Mouse (Mus musculus) left cerebral cortex, postnatal 36 days (tissue): ENCODE data around the gene Kcnt1. TPM values are rescaled to one million over a fixed set of nuclear protein-coding genes. Genes with fewer than 3 reads are reported as not detected.
A peak's percentile ranks its signal among the peaks of the same experiment; 100 is the strongest.
"Not testable (repeated sequence)": the region's sequence is repeated elsewhere in the genome, so short reads cannot be mapped to it uniquely, and the experiment has no call there.

Source experiments
- DNase-seq, 2 experiments: peaks; one replicate each; pipeline ENCODE4 v3.0.0; 2021 to 2022; ENCODE audit warnings: low spot score in 2 of 2, mixed read lengths in 1 of 2
- intact Hi-C: fragments of 180-260 bp; cut with DNase I; formaldehyde crosslinking; loops from one replicate; pipeline ENCODE4 v1.15.1; 2025
- total RNA-seq, 2 experiments: library from RNA; stranded (reverse); gene quantifications; 2 replicates each; pipeline ENCODE4 v1.2.3; 2021

Kcnt1 gene
- total RNA-seq = 100 to 1,000 TPM; 100 to 155 TPM

DNA sequence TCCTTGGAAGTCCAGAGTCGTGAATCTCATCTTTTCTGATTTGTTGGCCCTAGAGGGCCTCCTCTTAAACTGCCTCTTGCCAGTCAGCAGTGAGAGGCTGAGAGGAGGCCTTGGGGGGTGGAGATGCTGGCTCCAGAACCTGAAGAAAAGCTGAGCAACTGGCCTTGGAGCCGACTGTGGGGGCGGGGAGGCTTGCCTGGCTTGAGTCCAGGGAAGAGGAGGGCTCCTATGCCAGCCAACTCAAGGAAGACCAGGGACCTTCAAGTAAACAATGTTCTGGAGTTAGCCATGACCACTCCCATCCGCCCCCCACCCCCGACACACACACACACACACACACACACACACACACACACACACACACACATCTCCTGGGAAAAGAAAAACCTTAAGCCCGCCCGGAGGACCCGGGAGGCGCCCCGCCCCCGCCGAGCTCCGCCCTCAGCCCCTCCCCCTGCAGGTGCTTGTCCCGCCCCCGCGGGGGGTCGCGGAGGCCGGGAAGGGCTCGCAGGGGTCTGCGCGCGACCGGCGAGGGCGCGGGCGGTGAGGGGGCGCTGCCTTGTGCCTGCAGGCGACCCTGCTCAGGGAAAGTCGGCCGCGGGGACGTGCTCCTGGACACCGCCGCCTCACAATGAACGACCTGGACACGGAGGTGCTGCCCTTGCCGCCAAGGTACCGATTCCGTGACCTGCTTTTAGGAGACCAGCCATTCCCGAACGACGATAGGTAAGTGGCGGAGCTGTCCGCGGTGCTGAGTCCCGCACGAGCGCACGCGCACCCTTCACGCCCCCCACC is at the start of gene Kcnt1:
TSS of gene Kcnt1 (plus strand) at position 398 of the 795 bp plus-strand sequence.
- peak in 1 of 2 experiments; percentile 49 for DNase-seq
- intact Hi-C loops = loop anchor here (2.0 kb wide), 2 partner anchors 27 to 119 kb away; partner anchors contain the start of gene Camsap1

DNA sequence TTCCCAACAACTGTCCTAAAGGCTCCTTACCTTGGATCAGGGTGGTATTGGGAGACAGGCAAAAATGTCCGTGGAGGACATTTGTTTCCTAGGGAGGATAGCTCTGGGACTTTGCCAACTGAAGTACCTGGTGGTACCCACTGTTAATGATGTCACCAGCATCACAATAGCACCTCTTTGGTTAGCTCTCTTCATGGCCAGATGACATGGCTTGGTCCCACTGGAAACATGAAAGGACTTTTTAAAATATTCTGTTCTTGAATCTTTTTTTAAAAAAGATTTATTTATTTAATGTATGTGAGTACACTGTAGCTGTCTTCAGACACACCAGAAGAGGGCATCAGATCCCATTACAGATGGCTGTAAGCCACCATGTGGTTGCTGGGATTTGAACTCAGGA is 47.8 kb upstream of the Kcnt1 start, which contains the start of gene Glt6d1:
TSS of gene Glt6d1 (minus strand) at position 101 of the 400 bp plus-strand sequence.
- DNase-seq, intact Hi-C loops: not testable (repeated sequence)

DNA sequence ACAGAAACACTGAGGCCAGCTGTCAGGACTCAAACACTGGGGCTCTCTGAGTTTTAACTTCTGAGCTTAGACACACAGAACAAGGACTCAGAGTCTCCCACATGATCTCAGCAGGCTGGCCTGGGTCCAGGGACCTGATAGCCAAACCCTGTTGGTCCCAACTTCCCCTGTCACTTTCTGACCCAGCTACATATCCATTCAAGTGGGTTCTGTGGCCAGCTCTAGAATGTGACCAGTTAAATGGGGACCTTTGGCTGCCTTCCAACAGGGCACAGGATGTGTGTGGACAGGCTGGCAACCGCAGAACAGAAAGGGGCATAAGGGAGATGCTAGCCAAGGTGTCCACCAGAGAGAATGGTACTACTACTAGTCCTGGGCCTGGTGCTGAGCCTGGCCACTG is 40.7 kb upstream of the Kcnt1 start, which contains the start of gene Lcn9:
TSS of gene Lcn9 (plus strand) at position 348 of the 400 bp plus-strand sequence.
- DNase-seq = no peak
- intact Hi-C loops = no loop called here

DNA sequence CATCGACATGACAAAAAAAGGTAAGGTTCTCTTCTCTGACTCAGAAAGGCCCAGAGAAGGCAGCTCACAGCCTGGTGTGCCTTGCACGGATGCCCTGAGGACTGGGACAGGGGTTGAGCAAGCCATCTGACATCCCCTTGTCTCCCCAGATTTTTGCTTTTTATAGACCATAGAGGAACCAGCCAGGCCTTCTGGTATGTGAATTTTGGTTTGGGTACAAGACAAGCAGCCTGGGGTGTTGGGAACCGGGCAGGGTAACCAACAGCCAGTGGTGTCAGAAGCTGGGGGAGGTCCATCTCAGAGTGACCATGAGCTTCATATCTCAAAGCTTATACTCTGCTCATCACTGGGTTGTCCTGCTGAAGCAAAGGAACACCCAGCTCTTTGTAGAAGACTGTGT is 38.8 kb upstream of the Kcnt1 start:
- intact Hi-C loops = no loop called here
- no peak for DNase-seq

DNA sequence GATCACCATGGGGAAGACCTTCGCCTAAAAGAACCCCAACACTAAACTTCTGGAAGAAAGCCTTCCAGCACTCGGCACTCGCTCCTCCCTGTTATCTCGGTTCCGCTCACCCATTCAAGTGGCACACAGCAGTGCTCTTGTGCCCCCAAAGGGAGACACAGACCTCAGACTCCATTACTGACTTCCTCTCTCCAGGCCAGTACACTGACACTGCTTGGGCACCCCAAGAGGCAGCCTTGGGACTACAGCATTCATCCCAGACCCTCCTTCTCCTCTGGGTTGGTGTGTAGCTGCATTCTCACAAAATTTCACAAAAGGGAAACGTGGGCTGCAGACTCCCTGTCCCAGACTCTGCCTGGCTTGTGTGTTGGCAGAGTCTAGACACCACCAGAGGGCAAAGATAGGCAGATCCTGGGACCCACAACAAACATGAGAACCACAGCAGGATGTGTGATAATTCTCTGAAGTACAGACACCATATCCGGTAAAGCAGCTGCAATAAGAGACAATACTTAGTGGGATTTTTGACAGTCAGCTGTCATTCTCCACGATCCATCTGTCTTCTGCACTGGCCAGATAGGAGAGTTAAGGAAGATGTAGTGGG is 35.1 kb upstream of the Kcnt1 start:
- DNase-seq = no peak
- intact Hi-C loops = no loop called here

DNA sequence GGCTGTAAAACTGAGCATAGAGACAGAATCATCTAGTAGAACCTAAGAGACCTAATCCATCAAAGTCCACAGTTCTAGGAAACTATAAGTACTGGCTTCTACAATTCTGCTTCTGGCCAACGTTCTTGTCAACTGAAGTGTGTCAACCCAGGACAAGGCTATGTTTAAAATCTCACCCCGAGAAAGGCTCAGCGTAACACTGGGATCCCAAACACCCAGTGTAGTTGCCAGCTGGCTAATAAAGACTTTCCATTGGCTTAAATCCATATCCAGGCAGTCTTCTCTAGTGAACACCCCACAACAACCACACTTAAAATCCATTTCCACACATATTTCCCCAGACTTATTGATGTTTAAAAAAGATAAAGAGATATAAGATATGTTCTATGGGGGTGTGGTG is 32.7 kb upstream of the Kcnt1 start:
- no peak for DNase-seq
- intact Hi-C loops = loop anchor here (10.0 kb wide), 2 partner anchors 174 to 314 kb away; no protein-coding TSS in a partner anchor

DNA sequence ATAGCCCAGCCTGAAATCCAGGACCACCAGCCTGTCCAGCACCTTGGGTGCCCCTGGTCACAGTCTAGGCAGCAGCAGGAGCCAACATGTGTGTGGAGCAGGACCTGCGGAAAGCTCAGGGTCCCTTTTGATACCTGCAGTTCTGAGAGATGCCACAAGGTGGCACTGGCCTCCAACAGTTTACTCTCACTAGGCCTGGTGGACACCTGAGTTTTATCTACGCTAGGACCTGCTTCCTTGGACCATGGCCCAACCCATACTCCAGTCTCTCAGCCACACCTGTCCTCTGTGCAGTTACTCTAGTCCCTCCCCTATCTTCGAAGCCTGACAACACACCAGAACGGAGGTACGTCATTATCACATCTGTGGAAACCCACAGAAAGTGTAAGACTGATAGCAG is 27.2 kb upstream of the Kcnt1 start:
- intact Hi-C loops = loop anchor here (2.0 to 10.0 kb wide), 4 partner anchors 29 to 309 kb away; no protein-coding TSS in a partner anchor
- peak; percentile 72 to 78 for DNase-seq

DNA sequence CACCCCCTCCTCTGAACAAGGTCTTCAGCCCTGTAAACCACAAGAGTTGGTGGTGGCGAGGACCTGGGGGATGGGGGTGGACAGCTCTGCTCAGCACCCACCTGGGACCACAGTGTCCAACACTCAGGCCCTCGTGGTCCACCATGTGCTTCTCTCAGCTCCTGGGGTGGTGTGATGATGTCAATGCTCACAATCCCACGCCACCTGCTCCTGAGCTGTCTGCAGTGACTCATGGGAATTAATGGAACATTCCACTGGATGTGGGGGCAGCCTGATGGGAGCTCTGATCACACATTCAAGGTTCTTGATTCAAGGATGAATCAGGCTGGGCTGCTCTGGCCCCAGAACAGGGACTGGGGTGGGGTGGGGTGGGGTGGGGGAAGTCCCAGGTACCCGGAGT is 21.4 kb upstream of the Kcnt1 start:
- intact Hi-C loops = loop anchor here (5.0 kb wide), 1 partner anchor 135 kb away; the partner anchor contains the start of gene Bmyc
- DNase-seq = peak; percentile 19 to 23

DNA sequence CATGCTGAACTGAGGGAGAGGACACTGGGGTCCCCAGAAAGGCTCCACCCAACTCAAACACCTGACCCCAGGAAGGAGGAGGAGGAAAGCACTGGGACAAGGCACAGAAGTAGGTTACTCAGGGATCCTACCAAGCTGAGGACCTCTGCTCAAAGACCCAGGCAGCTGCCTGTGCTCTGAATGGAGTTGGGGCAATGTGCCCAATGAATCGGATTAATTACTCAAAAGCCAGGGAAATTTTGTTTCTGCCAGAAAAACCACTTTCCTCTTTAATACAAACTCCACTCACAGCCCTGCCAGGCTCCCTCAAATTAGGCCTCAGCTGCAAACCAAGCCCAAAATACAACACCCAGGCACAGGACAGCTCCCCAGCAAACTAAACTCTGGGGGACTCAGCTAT is 20.8 kb upstream of the Kcnt1 start:
- intact Hi-C loops = loop anchor here (5.0 kb wide), 1 partner anchor 135 kb away; the partner anchor contains the start of gene Bmyc
- DNase-seq = peak; percentile 14 to 18

DNA sequence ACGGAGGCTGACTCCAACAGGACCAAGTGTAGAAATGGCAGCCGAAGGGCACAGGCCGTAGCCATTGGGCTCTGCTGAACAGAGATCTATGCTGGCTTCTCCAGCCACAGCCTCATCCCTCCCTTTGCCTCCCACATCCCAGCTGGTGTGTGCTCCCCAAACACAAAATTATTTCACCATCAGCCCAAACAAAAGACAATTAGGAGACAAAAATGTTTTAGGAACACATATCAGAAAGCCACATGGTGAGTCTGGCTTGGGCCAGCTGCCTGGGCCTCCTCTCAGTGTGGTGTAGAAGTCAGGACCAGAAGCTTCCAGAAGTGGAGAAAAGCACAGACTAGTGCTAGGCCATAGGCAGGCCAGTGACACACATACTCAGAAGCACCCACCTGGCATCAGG is 19.4 kb upstream of the Kcnt1 start:
- no peak for DNase-seq
- intact Hi-C loops = loop anchor here (5.0 kb wide), 1 partner anchor 137 kb away; the partner anchor contains the start of gene Bmyc

DNA sequence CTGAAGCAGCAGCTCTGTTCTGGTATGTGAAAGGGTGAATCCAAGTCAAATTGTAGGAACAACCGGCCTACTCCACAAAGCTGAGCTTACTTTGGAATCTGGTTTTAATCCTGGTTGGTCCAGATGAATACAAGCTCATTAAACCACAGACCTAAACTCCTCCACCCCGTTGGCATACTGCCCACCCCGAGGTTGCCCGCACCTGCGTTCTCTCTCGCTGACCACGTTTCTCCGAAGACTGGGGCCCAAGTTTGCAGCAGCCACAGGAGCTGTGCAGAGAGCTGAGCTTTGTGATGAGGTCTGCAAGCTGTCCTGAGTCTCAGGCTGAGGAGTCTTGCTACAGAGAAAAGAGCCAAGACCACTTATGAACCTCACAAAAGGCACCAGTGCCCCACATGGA is 17.0 kb upstream of the Kcnt1 start:
- intact Hi-C loops = no loop called here
- no peak for DNase-seq

DNA sequence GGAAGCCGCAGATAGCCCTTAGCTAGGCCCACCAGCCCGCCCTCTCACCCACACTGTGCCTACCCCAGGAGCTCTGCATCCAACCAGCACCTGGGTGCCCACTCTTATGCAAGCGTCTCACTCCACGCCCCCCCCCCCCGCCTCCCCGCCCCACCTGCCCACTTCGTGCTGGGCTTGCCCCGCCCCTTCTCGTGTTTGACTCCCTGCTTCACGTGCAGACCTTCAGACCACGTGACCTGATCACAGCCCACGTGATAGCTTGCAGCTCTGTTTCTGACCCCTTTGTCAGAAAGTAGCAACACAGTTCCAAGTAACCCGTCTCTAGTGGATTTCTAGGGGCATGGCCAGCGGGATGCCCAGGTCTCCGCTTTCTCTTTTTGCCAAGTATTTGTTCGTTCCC is 16.3 kb upstream of the Kcnt1 start, which contains the start of gene Sohlh1:
TSS of gene Sohlh1 (minus strand) at position 23 of the 400 bp plus-strand sequence.
- intact Hi-C loops = no loop called here
- DNase-seq = no peak

DNA sequence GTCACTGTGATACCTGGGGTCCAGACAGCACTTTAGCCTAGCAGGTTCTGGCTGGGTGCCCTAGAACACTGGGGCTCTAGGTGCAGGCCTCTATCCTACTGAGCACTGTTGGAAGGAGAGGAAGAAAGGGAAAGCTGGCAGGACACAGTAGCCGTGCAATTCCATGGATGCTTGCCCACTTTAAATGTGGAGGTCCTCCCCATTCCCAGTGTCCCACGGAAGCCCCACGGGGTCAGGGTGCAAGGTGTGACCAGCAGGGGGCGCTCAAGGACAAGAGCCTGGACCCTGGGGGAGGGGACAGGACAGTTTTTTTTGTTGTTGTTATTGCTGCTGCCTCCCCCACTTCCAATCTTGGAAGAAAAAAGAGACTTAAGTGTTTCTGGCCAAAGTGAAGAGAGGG is 13.2 kb upstream of the Kcnt1 start:
- intact Hi-C loops = no loop called here
- DNase-seq = no peak

DNA sequence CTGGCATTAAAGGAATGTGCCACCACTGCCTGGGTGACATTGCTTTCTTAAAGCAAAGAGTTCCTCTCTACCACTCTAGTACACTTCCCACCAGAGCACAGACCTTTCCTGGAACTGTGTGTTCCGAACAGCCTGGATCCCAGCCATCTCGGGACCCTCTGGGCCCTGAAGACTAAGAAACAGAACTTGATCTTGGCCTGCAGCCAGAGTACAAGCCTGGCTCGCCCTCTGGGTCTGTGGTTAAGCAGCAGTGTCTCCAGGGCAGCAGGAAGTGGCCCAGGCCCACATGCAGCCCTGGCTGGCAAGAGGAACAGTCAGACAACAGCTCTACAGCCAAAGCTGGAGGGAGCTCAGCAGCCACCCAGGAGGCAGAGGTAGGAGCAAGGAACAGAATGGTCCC is 10.9 kb upstream of the Kcnt1 start:
- intact Hi-C loops = no loop called here
- DNase-seq = peak; percentile 57 to 62

DNA sequence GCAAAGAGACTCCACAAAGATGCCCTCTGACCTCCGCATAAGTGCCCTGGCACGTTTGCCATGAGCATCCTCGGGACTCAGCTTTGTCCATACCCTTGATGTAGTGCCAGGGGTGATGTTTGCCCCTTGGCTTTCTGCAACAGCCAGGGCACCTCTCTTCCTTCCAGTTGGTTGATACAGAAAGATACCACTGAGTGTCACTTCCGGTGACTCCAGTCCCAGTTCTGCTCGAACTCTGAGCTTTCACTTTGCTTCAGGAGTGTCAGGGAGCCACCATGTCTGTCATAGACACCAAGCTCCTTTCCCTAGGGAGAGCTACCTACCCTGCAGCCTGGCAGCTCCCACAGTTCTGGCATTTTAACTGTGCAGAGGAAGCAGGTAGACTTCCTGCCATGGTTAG is 9.5 kb upstream of the Kcnt1 start:
- intact Hi-C loops = no loop called here
- DNase-seq = no peak

DNA sequence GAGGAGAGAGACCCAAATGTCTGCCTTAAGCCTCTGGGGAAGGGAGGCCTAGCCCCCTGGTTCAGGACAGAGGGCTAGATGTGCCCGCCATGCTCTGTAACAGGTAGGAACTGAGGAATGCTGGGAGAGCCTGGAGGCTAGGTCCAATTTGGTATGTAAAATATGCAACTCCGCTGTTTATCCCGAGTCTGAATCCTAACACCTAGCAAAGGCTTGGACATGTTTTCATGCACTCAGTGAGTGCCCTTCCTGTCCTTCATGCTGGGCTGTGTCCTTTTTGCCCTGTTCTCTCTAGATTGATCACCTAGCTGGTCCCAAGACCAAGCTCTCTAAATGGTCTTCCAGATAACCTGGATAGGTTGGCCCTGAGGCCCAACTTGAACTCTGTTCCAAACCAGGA is 3.6 kb upstream of the Kcnt1 start:
- intact Hi-C loops = no loop called here
- no peak for DNase-seq

DNA sequence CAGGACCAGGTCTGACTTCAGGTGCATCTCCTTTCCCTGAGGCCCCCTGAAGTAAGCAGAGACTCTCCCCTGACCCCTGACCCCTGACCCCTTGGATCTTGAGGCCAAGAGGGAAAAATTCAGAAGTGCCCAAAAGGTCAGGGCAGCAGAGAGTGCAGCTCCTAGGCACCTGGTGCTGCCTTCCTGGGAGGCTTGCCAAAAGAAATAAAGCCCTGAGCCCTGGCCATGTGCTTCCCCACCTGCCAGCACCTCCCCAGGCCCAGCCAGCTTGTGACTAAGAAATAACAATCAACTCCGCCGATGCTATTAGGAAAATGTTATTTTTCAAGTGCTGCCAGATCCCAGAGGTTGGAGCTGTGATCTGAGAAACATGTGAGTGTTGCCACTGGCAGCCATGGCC is 1.5 kb upstream of the Kcnt1 start:
- DNase-seq = no peak
- intact Hi-C loops = loop anchor here (2.0 kb wide), 1 partner anchor 121 kb away; the partner anchor contains the start of gene Camsap1

DNA sequence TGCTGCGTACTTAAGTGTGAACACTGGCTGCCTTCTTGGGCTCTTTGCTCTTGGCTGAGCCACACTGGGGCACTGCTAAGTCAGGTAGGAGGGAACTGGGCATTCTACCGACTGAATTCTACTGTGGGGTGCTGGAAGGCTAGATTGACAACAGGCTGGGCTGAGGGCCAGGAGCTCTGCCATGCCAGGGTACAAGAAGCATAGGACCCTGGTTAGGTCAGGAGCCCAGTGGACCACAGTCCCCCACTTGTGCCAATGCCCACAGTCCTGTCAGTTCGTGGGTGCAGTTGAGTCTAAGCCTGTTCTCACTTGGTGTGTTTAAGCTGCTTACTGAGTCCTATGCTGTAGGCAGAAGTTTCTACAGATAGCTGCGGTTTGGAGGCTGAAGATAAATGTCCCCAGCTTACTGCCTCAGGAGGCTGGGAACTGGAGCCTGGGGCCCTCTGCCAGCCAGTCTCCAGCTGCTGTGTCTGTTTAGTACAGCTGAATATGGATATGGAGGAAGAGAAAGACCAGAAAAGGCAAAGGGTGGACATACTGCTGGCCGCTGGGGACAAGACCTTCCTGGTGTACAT is 751 bp upstream of the Kcnt1 start:
- intact Hi-C loops = loop anchor here (2.0 kb wide), 1 partner anchor 120 kb away; the partner anchor contains the start of gene Camsap1
- DNase-seq = peak in 1 of 2 experiments; percentile 50

DNA sequence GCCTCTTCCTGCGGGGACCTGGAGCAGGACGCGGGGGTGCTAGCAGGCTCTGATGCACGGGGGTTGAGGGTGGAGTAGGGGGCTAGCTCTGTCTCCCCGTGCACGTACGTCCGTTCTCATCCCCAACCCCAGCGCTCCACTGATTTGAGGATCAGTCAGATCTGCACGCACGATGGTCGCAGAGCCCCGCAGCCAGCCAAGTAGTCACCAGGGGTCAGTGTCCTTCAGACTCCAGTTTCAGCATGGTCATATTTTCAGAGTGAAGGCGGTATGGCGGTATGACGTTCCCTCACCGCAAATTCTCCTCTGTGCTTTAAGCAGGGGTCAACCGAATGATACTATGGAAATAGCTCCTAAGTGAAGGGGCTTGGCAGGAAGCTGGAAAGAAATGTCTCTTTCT is 696 bp downstream of the Kcnt1 start:
- peak in 1 of 2 experiments; percentile 31 for DNase-seq
- intact Hi-C loops = loop anchor here (2.0 kb wide), 1 partner anchor 27 kb away; no protein-coding TSS in a partner anchor

DNA sequence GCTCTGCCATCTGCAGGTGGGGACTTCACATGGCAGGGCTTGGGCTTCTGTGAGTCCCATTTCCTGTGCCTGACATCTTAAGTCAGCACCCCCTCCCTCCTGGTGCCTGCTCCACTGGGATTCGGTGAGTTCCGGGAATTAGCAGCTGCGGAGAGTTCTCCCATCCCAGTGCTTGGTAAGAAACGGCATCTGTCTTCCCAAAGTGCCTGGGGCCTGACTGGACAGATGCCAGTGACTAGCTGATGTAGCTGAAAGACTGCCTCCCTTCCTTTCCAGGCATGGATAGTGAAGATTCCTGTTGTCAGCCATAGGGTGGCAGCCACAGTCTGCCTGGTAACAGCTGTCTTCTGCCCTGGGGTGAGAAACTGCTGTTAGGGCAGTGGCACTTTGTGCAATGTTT is 1.9 kb downstream of the Kcnt1 start:
- intact Hi-C loops = loop anchor here (2.0 kb wide), 1 partner anchor 29 kb away; no protein-coding TSS in a partner anchor
- DNase-seq = peak; percentile 68 to 75
